Mouse (Mus musculus): Measurements from ENCODE around the gene Palm2.

The Palm2 gene

DNA sequence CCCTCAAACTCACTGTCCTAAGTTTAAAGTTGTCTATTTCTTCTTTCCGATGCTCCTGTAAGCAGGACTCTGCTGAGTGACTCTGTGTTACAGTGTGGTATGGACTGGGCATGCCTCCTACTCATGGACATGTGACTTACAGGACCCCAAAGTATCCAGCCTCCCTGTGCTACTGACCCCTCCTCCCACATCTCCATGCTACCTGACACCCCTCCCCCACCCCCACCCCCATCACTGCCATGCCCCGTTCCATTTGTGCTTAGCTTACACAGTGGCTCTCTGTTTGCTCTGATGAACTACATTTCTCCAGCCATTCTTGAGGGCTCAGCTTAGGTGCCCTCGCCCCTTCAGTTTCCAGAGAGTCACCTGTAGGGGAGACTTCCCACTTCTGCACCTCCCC is 252.7 kb downstream of the Palm2 start:
- no peaks in the 10 kb centered on the region for H3K27me3 ChIP-seq (ENCODE audit: insufficient read depth, low read length)
- no peaks in the 10 kb centered on the region for H3K9me3 ChIP-seq (ENCODE audit: low read length)
- peak overlapping the region; percentile 50 for H3K4me3 ChIP-seq (replicated peaks; ENCODE audit: low read length)
- no peaks in the 10 kb centered on the region for H3K36me3 ChIP-seq (ENCODE audit: insufficient read depth, low read length)
- no peak for TF ChIP-seq POU5F1 (IDR thresholded peaks at IDR 0.05; ENCODE audit: borderline replicate concordance, low read length)
- no peak for TF ChIP-seq CTCF (conservative IDR thresholded peaks at IDR 0.05; ENCODE audit: low read length)
- TF ChIP-seq NANOG (IDR thresholded peaks at IDR 0.05; ENCODE audit: borderline replicate concordance, low read length), result no peak
- peaks cover 97% of the 10 kb centered on the region for H3K4me1 ChIP-seq (replicated peaks; ENCODE audit: low read depth, low read length)

DNA sequence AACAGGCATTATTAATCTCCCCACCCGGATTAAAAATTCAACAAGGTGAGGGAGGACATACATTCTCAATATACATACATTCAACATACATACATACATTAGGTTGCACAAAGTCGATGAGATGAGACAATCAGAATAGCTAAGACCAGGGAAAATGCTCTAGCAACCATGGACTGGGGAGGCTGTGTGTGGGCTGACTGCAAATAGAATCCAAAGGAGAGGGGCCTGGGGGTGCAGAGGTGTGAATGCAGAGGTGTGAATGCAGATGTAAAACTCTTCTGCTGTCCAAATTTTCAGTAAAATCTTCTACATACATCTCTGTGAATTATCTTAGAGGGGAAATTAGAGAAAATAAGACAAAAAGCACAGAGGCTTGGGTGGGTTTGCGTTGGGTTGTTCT is 253.5 kb downstream of the Palm2 start:
- no peak overlapping the region for H3K4me3 ChIP-seq (replicated peaks; ENCODE audit: low read length)
- peaks cover 95% of the 10 kb centered on the region for H3K4me1 ChIP-seq (replicated peaks; ENCODE audit: low read depth, low read length)
- TF ChIP-seq POU5F1 (IDR thresholded peaks at IDR 0.05; ENCODE audit: borderline replicate concordance, low read length), result no peak
- H3K27me3 ChIP-seq (ENCODE audit: insufficient read depth, low read length), result no peaks in the 10 kb centered on the region
- no peaks in the 10 kb centered on the region for H3K9me3 ChIP-seq (ENCODE audit: low read length)
- H3K36me3 ChIP-seq (ENCODE audit: insufficient read depth, low read length), result no peaks in the 10 kb centered on the region

DNA sequence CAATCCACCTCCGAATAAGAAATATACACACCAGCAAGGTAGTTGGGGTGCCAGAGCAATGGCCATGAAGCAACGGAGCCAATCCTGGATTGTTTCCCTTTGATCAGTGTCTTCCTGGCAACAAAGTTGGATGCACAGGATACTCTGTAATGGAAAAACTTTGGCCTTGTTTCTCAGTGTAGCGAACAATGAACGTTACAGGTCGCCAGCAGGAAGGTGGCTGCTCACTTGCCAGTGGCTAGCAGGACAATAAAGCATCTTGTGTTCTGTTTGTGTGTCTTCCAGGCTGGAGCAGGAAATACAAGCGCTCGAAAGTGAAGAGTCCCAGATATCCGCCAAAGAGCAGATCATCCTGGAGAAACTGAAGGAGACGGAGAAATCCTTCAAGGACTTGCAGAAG is 254.1 kb downstream of the Palm2 start:
- Histone ChIP-seq H3K4me3 (replicated peaks; ENCODE audit: low read length) (no peak overlapping the region), H3K4me1 (replicated peaks; ENCODE audit: low read depth, low read length) (peaks cover 95% of the 10 kb centered on the region), H3K27me3 (ENCODE audit: insufficient read depth, low read length) (no peaks in the 10 kb centered on the region), H3K9me3 (ENCODE audit: low read length) (no peaks in the 10 kb centered on the region), H3K36me3 (ENCODE audit: insufficient read depth, low read length) (no peaks in the 10 kb centered on the region)
- TF ChIP-seq POU5F1 (IDR thresholded peaks at IDR 0.05; ENCODE audit: borderline replicate concordance, low read length), result no peak
- no peak for TF ChIP-seq NANOG (IDR thresholded peaks at IDR 0.05; ENCODE audit: borderline replicate concordance, low read length)
- no peak for TF ChIP-seq CTCF (conservative IDR thresholded peaks at IDR 0.05; ENCODE audit: low read length)

- Histone ChIP-seq H3K36me3 (ENCODE audit: insufficient read depth, low read length) (no peaks in the 10 kb centered on the region), H3K4me3 (replicated peaks; ENCODE audit: low read length) (peak overlapping the region; percentile 55), H3K9me3 (ENCODE audit: low read length) (no peaks in the 10 kb centered on the region), H3K4me1 (replicated peaks; ENCODE audit: low read depth, low read length) (peaks cover 95% of the 10 kb centered on the region), H3K27me3 (ENCODE audit: insufficient read depth, low read length) (no peaks in the 10 kb centered on the region)
- TF ChIP-seq CTCF (conservative IDR thresholded peaks at IDR 0.05; ENCODE audit: low read length) (no peak), POU5F1 (IDR thresholded peaks at IDR 0.05; ENCODE audit: borderline replicate concordance, low read length) (no peak), NANOG (IDR thresholded peaks at IDR 0.05; ENCODE audit: borderline replicate concordance, low read length) (no peak)
These were observed 256.0 kb downstream of the Palm2 start for GRCm38 (mm10) chr4:57690001-57690400.

GRCm38 (mm10) chr4:57690805-57691204 is 256.8 kb downstream of the Palm2 start:
- H3K9me3 ChIP-seq (ENCODE audit: low read length), result no peaks in the 10 kb centered on the region
- TF ChIP-seq CTCF (conservative IDR thresholded peaks at IDR 0.05; ENCODE audit: low read length), result no peak
- TF ChIP-seq POU5F1 (IDR thresholded peaks at IDR 0.05; ENCODE audit: borderline replicate concordance, low read length), result 0 out of 2 replicates have a peak, but pooled peaks have one; percentile 27
- TF ChIP-seq NANOG (IDR thresholded peaks at IDR 0.05; ENCODE audit: borderline replicate concordance, low read length), result peak; percentile 100
- H3K4me1 ChIP-seq (replicated peaks; ENCODE audit: low read depth, low read length), result peaks cover 95% of the 10 kb centered on the region
- H3K4me3 ChIP-seq (replicated peaks; ENCODE audit: low read length), result 0 out of 2 replicates have a peak overlapping the region, but pooled peaks have one; percentile 37
- H3K36me3 ChIP-seq (ENCODE audit: insufficient read depth, low read length), result no peaks in the 10 kb centered on the region
- no peaks in the 10 kb centered on the region for H3K27me3 ChIP-seq (ENCODE audit: insufficient read depth, low read length)

- Histone ChIP-seq H3K27me3 (ENCODE audit: insufficient read depth, low read length) (no peaks in the 10 kb centered on the region), H3K9me3 (ENCODE audit: low read length) (no peaks in the 10 kb centered on the region), H3K36me3 (ENCODE audit: insufficient read depth, low read length) (no peaks in the 10 kb centered on the region), H3K4me1 (replicated peaks; ENCODE audit: low read depth, low read length) (peaks cover 68% of the 10 kb centered on the region), H3K4me3 (replicated peaks; ENCODE audit: low read length) (peak overlapping the region; percentile 23; the same call in 1 of the 2 replicates)
- no peak for TF ChIP-seq POU5F1 (IDR thresholded peaks at IDR 0.05; ENCODE audit: borderline replicate concordance, low read length)
- TF ChIP-seq CTCF (conservative IDR thresholded peaks at IDR 0.05; ENCODE audit: low read length), result no peak
- TF ChIP-seq NANOG (IDR thresholded peaks at IDR 0.05; ENCODE audit: borderline replicate concordance, low read length), result no peak
These were observed 260.5 kb downstream of the Palm2 start for GRCm38 (mm10) chr4:57694356-57695136.

GRCm38 (mm10) chr4:57696955-57697354 is 262.9 kb downstream of the Palm2 start:
- H3K36me3 ChIP-seq (ENCODE audit: insufficient read depth, low read length), result no peaks in the 10 kb centered on the region
- no peaks in the 10 kb centered on the region for H3K9me3 ChIP-seq (ENCODE audit: low read length)
- no peak for TF ChIP-seq NANOG (IDR thresholded peaks at IDR 0.05; ENCODE audit: borderline replicate concordance, low read length)
- TF ChIP-seq POU5F1 (IDR thresholded peaks at IDR 0.05; ENCODE audit: borderline replicate concordance, low read length), result no peak
- TF ChIP-seq CTCF (conservative IDR thresholded peaks at IDR 0.05; ENCODE audit: low read length), result no peak
- peaks cover 46% of the 10 kb centered on the region for H3K4me1 ChIP-seq (replicated peaks; ENCODE audit: low read depth, low read length)
- H3K4me3 ChIP-seq (replicated peaks; ENCODE audit: low read length), result no peak overlapping the region
- no peaks in the 10 kb centered on the region for H3K27me3 ChIP-seq (ENCODE audit: insufficient read depth, low read length)

DNA sequence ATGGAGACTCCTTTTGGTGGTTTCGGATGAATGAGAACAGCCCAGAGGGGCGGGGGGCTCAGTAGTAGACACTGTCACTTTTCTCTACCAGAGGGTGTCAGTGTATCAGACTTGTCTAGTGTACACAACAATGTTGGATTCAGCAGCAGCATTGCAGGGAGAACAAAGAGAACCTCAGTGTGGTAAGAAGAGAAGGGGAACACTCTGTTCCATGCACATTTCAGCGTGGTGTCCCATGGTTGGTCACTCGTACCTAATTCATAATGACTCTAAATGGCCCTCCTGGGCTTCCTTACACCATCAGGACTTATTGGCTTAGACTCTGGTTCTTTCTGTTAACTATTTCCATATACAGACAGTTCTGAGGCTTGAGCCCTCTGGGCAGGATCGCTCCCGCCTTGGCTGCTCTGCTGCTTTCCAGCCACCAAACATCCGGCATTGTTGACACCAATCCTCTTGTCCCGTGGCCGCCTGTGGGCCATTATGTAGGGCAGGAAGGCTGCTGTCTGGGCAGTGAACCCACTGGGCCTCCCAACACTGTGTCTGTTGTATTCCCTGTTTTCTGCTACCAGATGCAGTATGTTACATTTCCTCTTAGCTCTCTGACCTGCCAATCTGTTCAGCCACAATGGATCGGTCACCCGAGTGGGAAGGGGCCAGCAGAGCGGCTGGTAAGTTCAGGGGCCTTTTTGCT is 264.0 kb downstream of the Palm2 start:
- H3K4me1 ChIP-seq (replicated peaks; ENCODE audit: low read depth, low read length), result peaks cover 39% of the 10 kb centered on the region
- no peak overlapping the region for H3K4me3 ChIP-seq (replicated peaks; ENCODE audit: low read length)
- no peaks in the 10 kb centered on the region for H3K36me3 ChIP-seq (ENCODE audit: insufficient read depth, low read length)
- H3K9me3 ChIP-seq (ENCODE audit: low read length), result no peaks in the 10 kb centered on the region
- TF ChIP-seq POU5F1 (IDR thresholded peaks at IDR 0.05; ENCODE audit: borderline replicate concordance, low read length) (no peak), CTCF (conservative IDR thresholded peaks at IDR 0.05; ENCODE audit: low read length) (no peak), NANOG (IDR thresholded peaks at IDR 0.05; ENCODE audit: borderline replicate concordance, low read length) (no peak)
- H3K27me3 ChIP-seq (ENCODE audit: insufficient read depth, low read length), result no peaks in the 10 kb centered on the region

All from E14TG2a.4 (cell line).